Mouse (Mus musculus): ENCODE results near the gene Dnal4. TPM values are rescaled to one million over a fixed set of nuclear protein-coding genes. Genes with fewer than 3 reads are reported as not detected.
"Not testable (repeated sequence)": the region's sequence is repeated elsewhere in the genome, so short reads cannot be mapped to it uniquely, and the experiment has no call there.

Gene Dnal4
- 1 to 10 TPM; 4.8 to 6.5 (median 5.2) TPM for total RNA-seq (2022)

DNA sequence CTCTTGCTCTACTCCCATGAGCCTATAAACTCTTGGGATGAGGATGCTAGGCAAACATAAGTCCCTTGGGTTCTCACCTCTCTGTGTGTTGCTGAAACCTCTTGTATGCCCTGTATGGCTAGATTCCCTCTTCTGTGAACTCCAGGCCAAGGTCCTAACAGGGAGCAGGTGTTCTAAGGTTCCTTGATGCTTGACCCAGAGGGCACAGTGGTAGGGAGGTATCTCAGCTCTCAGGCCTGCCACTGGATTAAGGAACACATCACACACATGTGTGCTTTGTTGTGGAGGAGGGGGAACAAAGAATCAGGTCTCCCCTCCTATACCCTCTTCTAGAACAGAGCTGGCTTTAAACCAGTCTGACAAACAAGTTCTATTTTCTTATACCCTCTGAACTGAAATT is at the start of gene Dnal4:
Gene Dnal4 (minus strand): TSS at position 101 of the 400 bp plus-strand sequence.
- DNase-seq (ENCODE audit: low spot score in 2 of 2) = no peak

DNA sequence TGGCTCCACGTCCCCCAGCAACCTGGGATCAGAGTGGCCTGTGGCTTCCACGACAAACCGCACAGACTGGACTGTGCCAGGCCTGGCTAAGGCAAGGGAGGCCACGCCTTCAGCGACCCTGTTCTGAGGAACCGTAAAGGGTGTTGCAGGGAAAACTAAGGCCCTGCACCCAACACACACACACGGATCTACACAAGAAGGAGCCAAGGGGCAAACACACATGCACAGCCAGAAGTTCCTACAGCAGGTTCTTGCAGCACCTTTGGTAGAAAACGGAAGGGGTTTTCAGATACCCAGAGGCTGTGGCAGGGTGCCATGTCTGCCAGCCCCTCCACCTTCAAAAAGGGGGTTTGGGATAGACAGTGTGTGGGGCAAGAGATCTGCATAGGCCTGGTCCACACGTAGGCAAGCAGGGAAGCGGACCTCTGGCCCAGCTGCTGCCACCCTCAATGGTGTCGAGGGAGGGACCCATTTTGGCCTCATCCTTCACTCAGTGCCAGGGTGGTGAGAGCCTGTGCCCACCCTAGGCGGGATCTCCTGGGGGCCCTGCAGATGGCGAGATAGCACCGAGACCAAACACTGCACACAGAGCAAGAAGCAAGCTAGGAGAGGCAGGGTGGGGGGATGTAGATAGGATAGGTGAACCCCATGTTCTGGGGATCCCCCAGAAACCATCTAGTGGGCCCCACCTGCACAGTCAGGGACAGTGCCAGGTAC is 49.6 kb upstream of the Dnal4 start:
- DNase-seq (ENCODE audit: low spot score in 2 of 2) = no peak

DNA sequence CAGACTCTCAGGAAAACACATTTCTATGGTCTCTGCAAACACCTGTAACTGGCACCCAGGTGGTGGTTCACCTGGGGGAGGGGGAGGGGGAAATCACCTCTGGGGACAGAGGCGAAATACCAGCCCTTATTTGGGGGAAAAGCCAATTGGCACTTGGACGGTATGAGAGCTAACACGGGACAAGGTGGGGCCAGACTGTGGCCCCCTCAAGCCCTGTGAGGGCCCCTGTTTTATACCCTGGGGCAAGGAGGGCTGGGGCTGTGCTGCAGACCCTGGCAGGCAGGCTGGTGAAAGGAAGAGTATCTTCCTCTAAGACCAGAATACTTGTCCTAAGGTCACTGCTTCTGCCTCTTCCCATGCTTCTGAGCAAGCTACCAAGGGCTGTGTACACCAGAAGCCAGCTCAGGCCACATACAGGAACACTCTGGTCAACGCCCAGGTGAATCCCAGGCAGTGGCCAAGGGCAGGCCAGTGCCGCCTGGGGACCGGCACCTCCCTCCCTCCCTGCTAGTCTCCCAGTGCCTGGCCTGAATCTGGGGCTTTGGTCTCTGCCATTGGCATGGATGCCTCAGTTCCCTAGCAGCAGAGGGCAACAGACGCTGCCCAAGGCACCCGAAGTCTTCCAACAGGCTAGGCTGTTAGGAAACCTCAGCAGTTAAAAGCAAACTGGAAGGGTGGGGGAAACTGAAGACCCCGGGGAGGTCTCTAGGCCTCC is 48.7 kb upstream of the Dnal4 start:
- no peak for DNase-seq (ENCODE audit: low spot score in 2 of 2)

DNA sequence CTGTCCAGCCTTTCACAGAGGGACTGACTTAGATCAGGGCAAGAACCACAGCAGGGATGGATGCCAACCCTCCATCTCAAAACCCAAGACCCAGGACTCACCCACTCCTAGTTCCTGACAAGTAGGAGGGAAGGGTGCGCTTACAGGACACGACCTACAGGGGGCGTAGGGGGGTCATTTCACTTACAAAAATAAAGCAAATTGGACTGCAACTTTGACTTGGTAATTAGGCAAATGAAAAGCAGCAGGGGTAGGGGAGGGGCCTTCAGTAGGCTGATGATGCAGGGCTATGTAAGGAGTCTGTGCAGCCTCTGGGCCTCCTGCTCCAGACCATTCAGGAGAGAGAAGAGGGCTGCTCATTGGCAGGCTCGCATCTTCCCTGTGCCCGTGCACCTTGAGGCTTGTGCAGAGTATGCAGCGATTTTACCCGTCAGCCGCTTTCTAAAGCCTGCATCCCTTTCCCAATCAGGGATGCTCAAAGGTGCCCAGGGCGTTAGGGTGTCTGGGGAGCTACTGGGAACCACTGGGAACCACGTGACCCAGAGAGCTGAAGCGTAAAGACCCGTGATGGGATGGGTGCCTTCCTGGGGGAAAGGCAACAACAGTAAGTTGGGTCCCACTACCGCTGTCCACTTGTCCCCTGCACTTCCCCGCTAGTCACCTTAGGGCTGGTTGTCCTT is 47.6 kb upstream of the Dnal4 start:
- DNase-seq (ENCODE audit: low spot score in 2 of 2) = no peak

DNA sequence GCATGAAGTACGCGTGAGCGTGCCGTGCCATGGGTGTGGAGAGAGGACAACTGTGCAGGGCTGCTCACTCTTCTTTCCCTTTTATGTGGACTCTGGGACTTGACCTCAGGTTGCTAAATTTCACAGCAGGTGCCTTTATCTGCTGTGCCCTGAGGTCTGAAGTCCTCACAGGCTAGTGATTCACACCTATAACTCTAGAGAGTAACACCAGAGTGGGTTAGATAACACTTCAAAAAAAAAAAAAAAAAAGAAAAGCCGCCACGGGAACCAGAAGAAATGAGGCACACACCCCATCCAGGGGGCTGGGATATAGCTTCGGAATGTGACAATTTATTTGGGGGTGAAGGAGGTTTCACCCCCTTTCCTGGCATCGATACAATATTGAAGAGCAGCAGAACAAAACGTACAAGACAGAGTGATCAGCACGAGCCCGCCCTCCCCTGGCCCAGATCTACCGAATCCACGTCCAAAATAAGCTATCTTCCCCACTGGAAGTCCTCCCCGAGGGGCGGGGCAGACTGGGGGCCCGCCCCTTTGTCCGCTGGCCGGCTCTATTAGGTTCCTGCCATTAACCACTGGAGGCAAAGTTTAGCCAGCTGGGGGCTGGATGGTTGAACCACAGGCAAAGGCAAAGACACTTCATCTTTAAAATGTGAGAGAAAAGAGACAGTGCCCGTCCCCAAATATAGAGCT is 46.1 kb upstream of the Dnal4 start:
- peak; percentile 69 for DNase-seq (ENCODE audit: low spot score in 2 of 2)

DNA sequence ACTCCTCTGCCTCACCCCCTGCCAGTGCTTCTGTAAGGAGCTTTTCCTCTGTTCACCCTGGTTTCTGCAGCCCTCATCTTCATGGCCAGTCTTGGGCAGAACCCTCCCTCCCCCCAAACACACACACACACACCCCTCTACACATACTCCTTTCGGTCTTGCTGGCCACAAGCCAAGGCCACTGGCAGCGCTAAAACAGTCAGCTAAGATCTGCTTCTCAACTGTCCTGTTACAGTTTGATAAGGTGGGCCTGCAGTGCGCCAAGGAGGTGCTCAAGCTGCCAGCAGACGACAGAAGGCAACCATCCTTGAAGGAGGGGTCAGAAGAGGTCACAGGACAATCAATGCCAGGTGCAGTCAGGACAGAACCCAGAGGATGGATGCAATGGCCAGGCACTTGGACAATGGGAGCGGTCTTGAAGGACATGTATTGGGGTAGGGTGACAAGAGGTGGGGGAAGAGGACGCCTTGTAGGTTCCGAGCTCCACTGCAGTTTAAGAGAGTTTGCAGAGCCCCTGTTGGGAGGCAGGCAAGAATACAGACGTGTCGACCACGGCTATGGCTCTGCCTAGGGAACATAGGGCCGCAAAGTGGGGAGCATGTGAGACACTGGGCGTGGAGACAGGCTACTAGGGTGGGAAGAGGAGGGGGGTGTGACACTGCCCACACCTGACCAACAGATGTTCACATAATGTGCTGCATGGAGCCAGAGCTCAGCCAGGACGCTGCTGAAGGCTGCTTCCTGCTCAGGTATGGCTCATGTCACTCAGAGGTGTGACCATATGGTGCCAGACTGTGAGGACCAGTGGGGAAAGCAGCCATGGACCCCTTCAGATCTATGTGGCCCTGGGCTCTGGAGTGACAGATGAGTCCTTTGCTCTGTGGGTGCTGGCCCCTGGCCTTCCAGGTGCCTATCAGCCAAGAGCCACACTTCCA is 44.9 kb upstream of the Dnal4 start:
- DNase-seq (ENCODE audit: low spot score in 2 of 2) = no peak

DNA sequence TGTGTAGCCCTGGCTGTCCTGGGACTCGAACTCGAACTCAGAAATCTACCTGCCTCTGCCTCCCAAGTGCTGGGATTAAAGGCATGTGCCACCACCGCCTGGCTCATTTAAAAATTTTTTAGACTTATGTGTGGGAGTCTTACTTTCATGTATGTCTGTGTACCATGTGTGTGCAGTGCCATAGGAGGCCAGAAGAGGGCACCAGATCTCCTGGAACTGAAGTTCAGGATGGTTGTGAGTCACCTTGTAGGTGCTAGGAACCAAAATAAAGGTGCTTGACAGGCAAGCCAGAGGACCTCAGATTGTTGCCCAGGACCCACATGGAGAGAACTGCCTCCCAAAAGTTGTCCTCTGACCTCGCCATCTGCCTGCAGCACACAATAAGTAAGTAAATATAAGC is 40.7 kb upstream of the Dnal4 start:
- DNase-seq (ENCODE audit: low spot score in 2 of 2) = no peak

DNA sequence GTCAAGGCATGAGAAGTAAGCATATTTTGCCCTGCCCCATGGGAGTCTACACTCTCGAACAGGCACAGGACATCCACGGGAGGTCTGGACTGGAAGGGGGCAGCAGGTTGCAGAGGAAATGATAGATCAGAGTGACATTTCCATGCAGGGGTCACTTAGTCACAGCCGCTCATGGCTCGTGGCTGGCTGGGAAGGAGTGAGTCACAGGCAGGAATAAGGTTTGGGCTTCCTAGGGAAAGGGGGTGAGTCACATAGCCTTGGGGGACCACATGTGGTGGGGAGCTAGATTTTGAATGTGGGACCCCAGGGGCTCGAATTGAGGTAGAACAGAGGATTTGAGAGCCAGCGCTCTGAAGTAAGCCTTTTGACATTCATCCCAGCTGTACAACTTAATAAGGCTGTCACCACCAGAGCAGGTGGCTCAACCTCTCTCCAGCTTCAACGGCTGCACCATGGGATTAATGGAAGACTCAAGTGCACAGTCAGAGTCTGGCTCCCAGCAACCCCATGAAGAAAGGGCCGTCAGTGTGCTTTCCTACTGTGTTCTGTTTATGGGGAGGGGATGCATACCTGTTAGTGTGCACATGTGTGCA is 36.1 kb upstream of the Dnal4 start:
- no peak for DNase-seq (ENCODE audit: low spot score in 2 of 2)

DNA sequence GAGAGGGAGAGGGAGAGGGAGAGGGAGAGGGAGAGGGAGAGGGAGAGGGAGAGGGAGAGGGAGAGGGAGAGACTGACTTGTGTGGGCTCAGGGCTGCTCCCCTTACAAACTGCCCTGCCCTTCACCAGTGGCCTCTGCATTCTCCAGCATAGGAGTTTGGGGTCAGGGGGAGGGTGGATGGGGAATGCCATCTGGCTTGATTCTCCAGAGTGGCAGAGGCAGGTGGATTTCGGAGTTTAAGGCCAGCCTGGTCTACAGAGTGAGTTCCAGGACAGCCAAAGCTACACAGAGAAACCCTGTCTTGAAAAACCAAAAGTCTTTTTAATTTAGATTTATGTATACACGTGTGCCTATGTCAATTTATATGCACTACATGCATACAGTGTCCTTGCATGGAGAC is 35.2 kb upstream of the Dnal4 start:
- DNase-seq (ENCODE audit: low spot score in 2 of 2) = not testable (repeated sequence)

DNA sequence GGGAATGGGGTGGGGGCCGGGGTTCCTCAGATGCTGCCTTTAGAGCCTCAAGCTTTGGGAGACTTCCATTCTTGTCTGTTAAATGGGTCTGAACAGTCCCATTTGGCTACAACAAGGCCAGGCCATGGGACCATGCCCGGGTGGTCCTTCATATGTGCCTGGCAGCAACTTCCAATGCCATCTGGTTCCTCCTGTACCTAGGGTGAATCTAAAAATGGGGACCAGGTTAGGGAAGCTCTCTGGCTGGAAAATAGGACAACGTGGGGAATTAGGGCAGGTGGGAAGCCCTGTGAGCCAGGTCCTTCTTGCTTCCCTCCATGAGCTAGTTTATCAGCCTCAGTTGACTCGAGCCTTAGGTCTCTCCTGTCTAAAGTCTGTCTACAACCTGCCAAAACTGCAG is 33.3 kb upstream of the Dnal4 start:
- no peak for DNase-seq (ENCODE audit: low spot score in 2 of 2)

DNA sequence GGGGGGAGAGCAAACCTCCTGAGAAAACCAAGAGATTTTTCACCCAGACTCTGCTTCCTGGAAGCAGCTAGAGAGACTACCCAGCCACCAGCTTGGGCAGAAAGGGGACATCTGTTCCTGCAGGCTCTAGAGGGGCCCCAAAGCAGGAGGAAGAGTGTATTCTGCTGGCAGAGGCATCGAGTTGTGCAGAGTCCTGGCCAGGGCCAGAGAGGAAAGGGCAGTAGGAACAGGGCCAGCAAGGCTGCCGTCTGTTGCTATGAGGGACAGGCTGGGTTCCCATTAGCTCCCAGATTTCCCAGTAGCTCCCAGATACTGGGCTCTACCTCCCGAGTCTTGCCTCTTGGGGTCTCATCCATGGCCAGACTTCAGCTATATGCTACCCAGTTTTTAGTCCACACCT is 32.4 kb upstream of the Dnal4 start:
- no peak for DNase-seq (ENCODE audit: low spot score in 2 of 2)

DNA sequence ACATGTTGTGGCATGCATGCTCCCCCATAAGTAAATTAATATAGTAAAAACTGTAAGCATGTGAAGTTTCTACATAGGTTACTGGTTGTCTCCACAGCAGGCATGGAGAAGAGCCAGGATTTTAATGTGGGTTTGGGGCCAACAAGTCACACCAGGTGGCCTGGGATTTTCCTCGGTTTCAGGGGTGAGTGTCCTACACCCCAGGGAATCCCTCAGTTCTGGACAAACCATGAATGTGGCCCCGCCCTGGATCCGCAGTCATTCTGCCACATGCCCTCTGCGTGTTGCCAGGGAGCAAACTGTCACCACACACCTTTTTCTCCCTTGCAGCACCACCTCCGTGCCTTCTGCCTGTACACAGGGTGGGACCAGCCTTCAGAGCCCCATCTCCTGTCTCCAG is 31.0 kb upstream of the Dnal4 start:
- no peak for DNase-seq (ENCODE audit: low spot score in 2 of 2)

DNA sequence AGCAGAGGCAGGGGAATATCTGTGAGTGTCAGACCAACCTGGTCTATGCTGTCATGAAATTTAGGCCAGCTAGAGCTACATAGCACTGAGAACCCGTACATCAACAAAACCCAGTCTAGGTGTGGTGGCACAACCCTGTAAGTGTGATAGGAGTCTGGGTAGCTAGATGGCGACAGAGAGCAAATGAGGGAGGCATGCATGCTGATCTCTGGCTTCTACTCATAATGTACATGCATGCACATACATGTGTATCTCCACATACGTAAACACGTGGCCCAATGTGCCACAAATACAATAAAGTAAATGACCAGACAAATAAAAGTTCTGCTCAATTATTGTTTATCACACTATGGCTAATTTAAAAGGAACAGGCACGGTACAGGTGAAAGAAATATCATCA is 30.5 kb upstream of the Dnal4 start:
- DNase-seq (ENCODE audit: low spot score in 2 of 2) = no peak

DNA sequence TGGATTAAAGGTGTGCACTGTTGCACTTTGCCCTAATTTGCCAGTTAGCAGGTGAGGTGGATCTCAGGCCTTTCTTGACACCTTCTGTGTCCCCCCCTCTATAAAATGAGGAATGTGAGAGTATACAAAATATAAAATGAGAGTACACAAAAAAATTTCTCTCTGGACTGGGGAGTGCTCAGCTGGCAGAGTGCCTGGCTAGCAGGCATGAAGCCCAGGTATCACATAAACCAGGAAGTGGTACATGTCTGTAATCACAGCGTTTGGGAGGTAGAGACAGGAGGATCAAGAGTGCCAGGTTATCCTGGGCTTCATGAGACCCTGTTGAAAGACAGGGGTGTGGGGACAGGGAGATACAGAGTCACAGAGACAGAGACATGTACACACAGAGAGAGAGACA is 29.4 kb upstream of the Dnal4 start:
- DNase-seq (ENCODE audit: low spot score in 2 of 2) = no peak

DNA sequence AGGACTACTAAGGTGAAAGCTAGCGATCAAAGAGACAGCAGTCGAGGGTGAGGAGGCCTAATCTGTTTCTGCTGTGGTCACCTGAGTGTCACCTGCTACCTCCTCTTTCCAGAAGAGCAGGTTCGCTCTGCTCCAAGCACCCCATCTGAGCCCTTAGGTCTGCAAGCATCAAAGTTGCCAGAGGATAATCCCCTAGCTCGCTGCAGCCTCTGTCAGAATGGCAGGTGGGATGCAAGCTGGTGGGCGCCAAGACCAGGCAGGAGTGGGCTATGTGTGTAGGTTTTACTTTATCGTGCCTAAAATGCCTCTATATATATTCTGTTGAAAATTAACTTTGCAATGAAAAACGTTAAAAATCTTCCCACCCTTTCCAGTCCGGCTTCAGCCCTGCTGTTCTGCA is 27.6 kb upstream of the Dnal4 start:
- DNase-seq (ENCODE audit: low spot score in 2 of 2) = no peak

DNA sequence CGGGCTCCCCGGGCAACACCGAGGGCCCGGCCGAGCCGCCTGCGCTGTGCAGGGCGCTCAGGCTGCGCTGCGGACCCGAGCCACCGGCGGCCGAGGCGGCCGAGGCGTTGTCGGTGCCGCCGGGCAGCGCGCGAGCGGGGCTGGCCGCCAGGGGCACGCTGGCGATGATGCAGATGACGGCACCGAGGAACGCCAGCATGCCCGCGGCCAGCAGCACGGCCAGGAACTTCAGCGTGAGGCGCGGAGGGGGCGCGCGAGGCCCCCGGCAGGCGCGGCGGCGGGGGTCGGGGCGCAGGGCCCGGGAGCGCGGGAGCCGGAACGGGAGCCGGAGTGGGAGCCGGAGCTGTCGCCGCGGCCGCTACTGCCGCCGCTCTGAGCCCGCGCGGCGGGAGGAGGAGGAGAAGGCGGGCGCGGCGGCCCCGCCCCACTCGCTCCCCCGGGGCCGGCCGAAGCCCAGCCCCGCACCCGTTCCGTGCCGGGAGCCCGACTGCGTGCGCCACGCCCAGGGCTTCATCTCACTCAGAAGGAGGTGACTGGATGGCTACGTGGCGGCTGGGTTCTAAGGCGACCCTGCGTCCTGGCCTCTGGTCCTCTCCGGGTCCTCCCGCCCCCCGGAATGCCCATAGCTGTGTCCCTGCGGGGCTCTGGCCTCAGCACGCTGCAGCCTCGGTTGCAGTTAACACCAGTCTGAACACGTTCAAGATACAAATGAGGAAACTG is 26.9 kb upstream of the Dnal4 start, which contains the start of gene Nptxr:
Gene Nptxr (minus strand): TSS at position 415 of the 720 bp plus-strand sequence.
- peak in 1 of 2 experiments; percentile 28 for DNase-seq (ENCODE audit: low spot score in 2 of 2)

DNA sequence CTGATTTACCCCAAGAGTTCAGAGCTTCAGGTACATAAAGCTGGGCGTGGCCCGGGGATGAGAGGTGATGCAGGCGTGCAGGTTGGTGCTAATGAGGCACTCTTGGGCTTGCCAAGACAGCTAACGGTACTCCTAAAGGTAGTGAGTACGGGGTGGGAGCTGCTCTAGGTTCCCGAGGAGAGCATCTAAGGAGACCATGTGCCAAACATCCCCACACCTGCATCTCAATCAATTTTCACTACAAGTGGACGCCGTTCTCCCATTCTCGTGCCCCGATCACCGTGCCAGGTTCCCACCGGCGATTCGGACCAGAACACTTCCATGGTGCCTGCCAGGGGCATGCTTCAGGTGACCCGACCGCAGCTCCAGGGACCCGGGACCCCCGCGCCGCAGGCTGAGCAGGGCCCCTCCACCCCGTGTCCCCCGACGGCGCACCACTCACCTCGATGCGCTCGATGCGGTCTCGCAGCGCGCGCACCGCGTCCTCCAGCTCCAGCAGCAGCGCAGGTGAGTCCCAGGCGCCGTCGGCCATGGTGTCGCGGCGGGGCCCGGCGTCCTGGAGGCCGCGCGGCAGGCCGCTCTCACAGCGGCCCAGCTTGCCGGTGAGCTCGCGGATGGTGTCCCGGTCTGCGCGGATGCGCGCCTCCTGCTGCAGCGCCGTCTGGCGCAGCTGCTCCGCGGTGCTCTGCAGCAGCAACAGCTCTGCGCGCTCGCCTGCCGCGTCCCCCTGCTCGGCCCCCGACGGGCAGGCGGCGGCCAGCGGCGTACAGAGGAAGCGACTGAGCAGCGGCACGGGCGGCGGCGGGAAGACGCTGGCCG is 26.1 kb upstream of the Dnal4 start:
- no peak for DNase-seq (ENCODE audit: low spot score in 2 of 2)

DNA sequence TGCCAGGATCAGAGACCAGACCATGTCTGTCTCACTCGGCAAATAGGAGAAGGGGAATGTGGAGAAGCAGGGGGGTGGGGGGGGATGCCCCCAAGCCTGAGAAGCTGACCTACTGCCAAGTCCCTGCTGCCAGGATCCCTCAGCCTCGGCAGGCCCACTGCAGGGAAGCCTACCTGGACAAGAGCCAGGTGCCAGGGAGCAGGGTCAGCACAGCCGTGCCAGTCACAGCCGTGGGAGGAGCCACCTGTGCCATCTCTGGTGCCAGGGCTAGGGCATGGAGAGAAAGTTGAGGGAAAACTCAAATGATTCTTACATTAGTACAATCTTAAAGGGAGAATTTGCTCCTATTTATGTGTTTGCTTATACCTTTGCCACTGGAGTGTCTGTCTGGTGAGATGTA is 24.7 kb upstream of the Dnal4 start:
- no peak for DNase-seq (ENCODE audit: low spot score in 2 of 2)

DNA sequence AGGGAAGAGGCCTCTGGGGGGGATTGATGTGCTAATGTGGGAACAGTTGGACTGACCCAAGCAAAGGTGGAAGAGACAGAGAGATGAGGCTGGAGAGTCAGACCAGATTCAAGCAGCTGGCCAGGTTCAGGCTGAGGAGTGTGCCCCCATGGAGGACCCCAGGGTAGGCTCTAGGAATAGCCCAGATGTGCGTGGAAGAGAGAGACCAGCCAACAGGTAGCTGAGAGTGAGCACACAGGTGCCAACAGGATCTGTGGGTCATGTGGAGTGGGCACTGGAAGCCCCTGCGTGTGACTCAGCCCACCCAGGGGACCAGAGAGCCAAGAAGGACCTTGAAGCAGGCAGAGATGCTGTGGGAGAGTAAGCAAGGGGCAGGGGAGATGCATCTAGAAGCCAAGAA is 24.0 kb upstream of the Dnal4 start:
- DNase-seq (ENCODE audit: low spot score in 2 of 2) = no peak
